Mouse (Mus musculus) limb, embryonic 15.5 days (tissue): ENCODE data around the gene Med28. TPM values are rescaled to one million over a fixed set of nuclear protein-coding genes. Genes with fewer than 3 reads are reported as not detected.

Source experiments
- ATAC-seq: fragments of 200-750 bp; cut with Nextera tagmentation; 2 replicates; pipeline ENCODE4 v1.8.0; 2017; ENCODE audit warnings: low read depth, moderate TSS enrichment; ENCODE audit not compliant: insufficient number of reproducible peaks, low FRiP score, low TSS enrichment
- H3K27ac ChIP-seq: fragments of 300-500 bp; sonication (generic); 2 replicates; pipeline ENCODE4 v1.5.1; 2015; ENCODE audit warnings: moderate library complexity, mild to moderate bottlenecking, inconsistent platforms
- H3K27me3 ChIP-seq: fragments of 300-500 bp; sonication (generic); 2 replicates; pipeline ENCODE4 v1.6.1; 2015; ENCODE audit warnings: inconsistent platforms
- H3K36me3 ChIP-seq: fragments of 300-500 bp; sonication (generic); 2 replicates; pipeline ENCODE4 v1.6.1; 2015; ENCODE audit warnings: inconsistent platforms
- H3K4me1 ChIP-seq: fragments of 300-500 bp; sonication (generic); 2 replicates; pipeline ENCODE4 v1.6.1; 2015; ENCODE audit warnings: inconsistent platforms
- H3K4me2 ChIP-seq: fragments of 300-500 bp; sonication (generic); 2 replicates; pipeline ENCODE4 v1.6.1; 2015; ENCODE audit warnings: mild to moderate bottlenecking, inconsistent platforms
- H3K4me3 ChIP-seq: fragments of 300-500 bp; sonication (generic); 2 replicates; pipeline ENCODE4 v1.5.1; 2015; ENCODE audit warnings: mild to moderate bottlenecking, inconsistent platforms
- H3K9ac ChIP-seq: fragments of 300-500 bp; sonication (generic); 2 replicates; pipeline ENCODE4 v1.6.1; 2015; ENCODE audit warnings: inconsistent platforms
- H3K9me3 ChIP-seq: fragments of 300-500 bp; sonication (generic); 2 replicates; pipeline ENCODE4 v1.6.1; 2016; ENCODE audit warnings: inconsistent platforms
- WGBS: fragments of 180-500 bp; shearing (Covaris S2); methylation state at CpG from one replicate; pipeline ENCODE4 v1.1.7; 2015; 5-methylcytosine and 5-hydroxymethylcytosine counted together
- polyA plus RNA-seq: library from polyadenylated mRNA; unstranded; fragments of >200 nt; fragmentation: Nextera tagmentation; extraction: Ambion mirVana; gene quantifications from 2 replicates; pipeline ENCODE4 v1.2.1, GENCODE M21; 2015

Gene Med28
- polyA plus RNA-seq, 1 experiment from 2014 or later, result 219 TPM

- peaks cover 4% of the 10 kb centered on the region for H3K36me3 ChIP-seq
- no peak overlapping the region for H3K4me3 ChIP-seq
- no peak overlapping the region for H3K4me2 ChIP-seq
- H3K27me3 ChIP-seq, result no peaks in the 10 kb centered on the region
- ATAC-seq, result no peak
- H3K4me1 ChIP-seq, result peaks cover 11% of the 10 kb centered on the region
- H3K27ac ChIP-seq, result no peak overlapping the region
- H3K9ac ChIP-seq, result no peak overlapping the region
- no peaks in the 10 kb centered on the region for H3K9me3 ChIP-seq
- 44% methylated on average over 4 of the region's 4 CpGs for WGBS
These were observed 28.3 kb upstream of the Med28 start for GRCm38 (mm10) chr5:45491776-45492175.

GRCm38 (mm10) chr5:45493191-45494092, 26.6 kb upstream of the Med28 start, which contains the start of gene Lap3:
TSS of gene Lap3 (plus strand) at chr5:45493374.
- peak within 1 kb of the TSS; percentile 75 for H3K9ac ChIP-seq

GRCm38 (mm10) chr5:45494093-45494755, 25.8 kb upstream of the Med28 start:
- no peak overlapping the region for H3K27ac ChIP-seq

More at GRCm38 (mm10) chr5:45493191-45494092, 26.6 kb upstream of the Med28 start, which contains the start of gene Lap3:
- ATAC-seq, result peak; percentile 92
- H3K27me3 ChIP-seq, result no peaks in the 10 kb centered on the region
- peak within 1 kb of the TSS; percentile 57 for H3K4me2 ChIP-seq
- peak within 1 kb of the TSS; percentile 70 for H3K27ac ChIP-seq
- WGBS, result under 1% methylated on average over 78 of the region's 78 CpGs
- peaks cover 11% of the 10 kb centered on the region for H3K4me1 ChIP-seq
- H3K9me3 ChIP-seq, result no peaks in the 10 kb centered on the region
- peaks cover 21% of the 10 kb centered on the region for H3K36me3 ChIP-seq
- peak within 1 kb of the TSS; percentile 64 for H3K4me3 ChIP-seq

GRCm38 (mm10) chr5:45495429-45495975, 24.5 kb upstream of the Med28 start:
- Histone ChIP-seq H3K36me3 (peaks cover 41% of the 10 kb centered on the region), H3K4me2 (no peak overlapping the region), H3K4me1 (peaks cover 11% of the 10 kb centered on the region), H3K9me3 (no peaks in the 10 kb centered on the region), H3K27ac (no peak overlapping the region), H3K4me3 (no peak overlapping the region), H3K9ac (no peak overlapping the region), H3K27me3 (no peaks in the 10 kb centered on the region)
- ATAC-seq, result no peak
- WGBS, result 89% methylated on average over 3 of the region's 3 CpGs

More at GRCm38 (mm10) chr5:45494093-45494755, 25.8 kb upstream of the Med28 start:
- Histone ChIP-seq H3K4me3 (peak overlapping the region; percentile 64), H3K4me2 (peak overlapping the region; percentile 57), H3K27me3 (no peaks in the 10 kb centered on the region), H3K4me1 (peaks cover 11% of the 10 kb centered on the region), H3K36me3 (peaks cover 28% of the 10 kb centered on the region), H3K9ac (peak overlapping the region; percentile 75), H3K9me3 (no peaks in the 10 kb centered on the region)
- no peak for ATAC-seq
- WGBS, result 49% methylated on average over 9 of the region's 9 CpGs

- no peak for ATAC-seq
- H3K27me3 ChIP-seq, result no peaks in the 10 kb centered on the region
- no peaks in the 10 kb centered on the region for H3K9me3 ChIP-seq
- peaks cover 11% of the 10 kb centered on the region for H3K4me1 ChIP-seq
- H3K4me2 ChIP-seq, result no peak overlapping the region
- H3K4me3 ChIP-seq, result no peak overlapping the region
- H3K9ac ChIP-seq, result no peak overlapping the region
- H3K27ac ChIP-seq, result no peak overlapping the region
- H3K36me3 ChIP-seq, result peaks cover 45% of the 10 kb centered on the region
These were observed 24.0 kb upstream of the Med28 start for GRCm38 (mm10) chr5:45496042-45496441.

GRCm38 (mm10) chr5:45496479-45496878, 23.6 kb upstream of the Med28 start:
- Histone ChIP-seq H3K4me2 (no peak overlapping the region), H3K4me3 (no peak overlapping the region), H3K36me3 (peaks cover 48% of the 10 kb centered on the region), H3K9me3 (no peaks in the 10 kb centered on the region), H3K27me3 (no peaks in the 10 kb centered on the region), H3K4me1 (peaks cover 11% of the 10 kb centered on the region), H3K27ac (no peak overlapping the region), H3K9ac (no peak overlapping the region)
- no peak for ATAC-seq
- WGBS, result 90% methylated on average over 4 of the region's 4 CpGs

GRCm38 (mm10) chr5:45496930-45497550, 23.0 kb upstream of the Med28 start:
- no peak overlapping the region for H3K4me3 ChIP-seq
- H3K27me3 ChIP-seq, result no peaks in the 10 kb centered on the region
- H3K27ac ChIP-seq, result no peak overlapping the region
- H3K9ac ChIP-seq, result no peak overlapping the region
- H3K9me3 ChIP-seq, result no peaks in the 10 kb centered on the region
- peaks cover 11% of the 10 kb centered on the region for H3K4me1 ChIP-seq
- 64% methylated on average over 12 of the region's 12 CpGs for WGBS
- ATAC-seq, result no peak
- H3K4me2 ChIP-seq, result no peak overlapping the region
- peaks cover 54% of the 10 kb centered on the region for H3K36me3 ChIP-seq

GRCm38 (mm10) chr5:45497564-45497963, 22.5 kb upstream of the Med28 start:
- Histone ChIP-seq H3K27ac (no peak overlapping the region), H3K27me3 (no peaks in the 10 kb centered on the region), H3K4me1 (peaks cover 11% of the 10 kb centered on the region), H3K36me3 (peaks cover 59% of the 10 kb centered on the region), H3K4me2 (no peak overlapping the region), H3K9ac (no peak overlapping the region), H3K4me3 (no peak overlapping the region), H3K9me3 (no peaks in the 10 kb centered on the region)
- 91% methylated on average over 5 of the region's 5 CpGs for WGBS
- ATAC-seq, result no peak

GRCm38 (mm10) chr5:45510071-45510470, 10.0 kb upstream of the Med28 start:
- H3K4me1 ChIP-seq, result no peaks in the 10 kb centered on the region
- no peak overlapping the region for H3K4me3 ChIP-seq
- no peaks in the 10 kb centered on the region for H3K9me3 ChIP-seq
- H3K27ac ChIP-seq, result no peak overlapping the region
- no peak overlapping the region for H3K4me2 ChIP-seq
- H3K9ac ChIP-seq, result no peak overlapping the region
- 81% methylated on average over 7 of the region's 7 CpGs for WGBS
- no peak for ATAC-seq
- no peaks in the 10 kb centered on the region for H3K27me3 ChIP-seq
- H3K36me3 ChIP-seq, result peaks cover 66% of the 10 kb centered on the region

GRCm38 (mm10) chr5:45512908-45513307, 7.1 kb upstream of the Med28 start:
- Histone ChIP-seq H3K27ac (no peak overlapping the region), H3K9me3 (no peaks in the 10 kb centered on the region), H3K27me3 (no peaks in the 10 kb centered on the region), H3K9ac (no peak overlapping the region), H3K4me1 (no peaks in the 10 kb centered on the region), H3K36me3 (peaks cover 47% of the 10 kb centered on the region), H3K4me2 (no peak overlapping the region), H3K4me3 (no peak overlapping the region)
- 84% methylated on average over 6 of the region's 6 CpGs for WGBS
- ATAC-seq, result no peak

- Histone ChIP-seq H3K27me3 (no peaks in the 10 kb centered on the region), H3K9ac (no peak overlapping the region), H3K27ac (no peak overlapping the region), H3K4me1 (no peaks in the 10 kb centered on the region), H3K4me3 (no peak overlapping the region), H3K36me3 (peaks cover 47% of the 10 kb centered on the region), H3K4me2 (no peak overlapping the region), H3K9me3 (no peaks in the 10 kb centered on the region)
- 88% methylated on average over 2 of the region's 2 CpGs for WGBS
- ATAC-seq, result no peak
These were observed 6.5 kb upstream of the Med28 start for GRCm38 (mm10) chr5:45513511-45513910.
